Mouse (Mus musculus): ENCODE measurements around the gene Ssbp1. TPM values are rescaled to one million over a fixed set of nuclear protein-coding genes. Genes with fewer than 3 reads are reported as not detected.

Gene Ssbp1
- polyA plus RNA-seq, 1 experiment from 2014 or later: 130 TPM

DNA sequence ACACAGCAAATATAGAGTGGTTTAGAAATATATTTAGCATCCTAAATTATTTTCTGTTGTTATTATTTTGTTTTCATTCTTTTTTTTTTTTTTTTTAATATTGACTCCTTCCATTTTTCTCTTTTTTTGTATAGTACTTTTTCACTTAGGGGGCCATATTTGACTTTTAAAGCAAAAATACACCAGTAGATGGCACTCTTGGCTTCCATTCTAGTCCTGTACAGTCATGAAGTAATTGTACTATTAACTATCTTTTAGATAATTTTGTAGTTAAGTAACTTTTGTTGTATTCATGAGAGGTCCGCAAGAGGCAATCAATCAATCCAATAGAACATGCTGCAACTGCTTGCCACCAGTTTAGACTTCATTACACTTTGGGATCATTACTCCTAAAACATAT lies 8.6 kb downstream of the Ssbp1 start:
- ATAC-seq (ENCODE audit: insufficient number of reproducible peaks, low FRiP score, low TSS enrichment, low read depth): no peak
- no peak overlapping the region for H3K4me2 ChIP-seq
- 79% methylated on average over 1 of the region's 1 CpGs for WGBS
- H3K4me1 ChIP-seq: no peaks in the 10 kb centered on the region
- no peaks in the 10 kb centered on the region for H3K27me3 ChIP-seq
- no peak overlapping the region for H3K4me3 ChIP-seq
- H3K27ac ChIP-seq: no peak overlapping the region
- H3K36me3 ChIP-seq: peaks cover 64% of the 10 kb centered on the region
- no peaks in the 10 kb centered on the region for H3K9me3 ChIP-seq
- H3K9ac ChIP-seq: no peak overlapping the region

DNA sequence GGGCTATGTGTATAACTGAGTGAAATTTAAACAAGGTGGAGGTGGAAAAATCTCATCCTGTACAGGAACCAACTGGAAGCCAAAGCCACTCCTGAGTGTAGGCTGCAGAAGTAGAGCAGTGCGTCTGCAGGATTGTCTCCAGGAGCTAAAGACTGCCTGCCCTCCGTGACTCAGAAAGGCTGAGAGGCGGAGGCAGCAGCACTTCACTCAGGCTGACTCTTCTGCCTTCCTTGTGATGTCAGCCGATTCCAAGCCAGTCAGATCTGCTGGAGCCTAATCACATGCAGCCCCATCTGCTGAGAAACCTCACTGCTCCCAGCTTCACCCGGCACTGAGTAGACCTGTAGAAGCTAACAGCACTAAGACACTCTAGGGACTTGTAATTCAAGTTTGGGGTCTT lies 11.2 kb downstream of the Ssbp1 start:
- no peaks in the 10 kb centered on the region for H3K27me3 ChIP-seq
- H3K9ac ChIP-seq: no peak overlapping the region
- no peak for ATAC-seq (ENCODE audit: insufficient number of reproducible peaks, low FRiP score, low TSS enrichment, low read depth)
- H3K4me1 ChIP-seq: no peaks in the 10 kb centered on the region
- H3K9me3 ChIP-seq: no peaks in the 10 kb centered on the region
- H3K4me3 ChIP-seq: no peak overlapping the region
- 81% methylated on average over 5 of the region's 5 CpGs for WGBS
- peaks cover 43% of the 10 kb centered on the region for H3K36me3 ChIP-seq
- H3K4me2 ChIP-seq: no peak overlapping the region
- no peak overlapping the region for H3K27ac ChIP-seq

DNA sequence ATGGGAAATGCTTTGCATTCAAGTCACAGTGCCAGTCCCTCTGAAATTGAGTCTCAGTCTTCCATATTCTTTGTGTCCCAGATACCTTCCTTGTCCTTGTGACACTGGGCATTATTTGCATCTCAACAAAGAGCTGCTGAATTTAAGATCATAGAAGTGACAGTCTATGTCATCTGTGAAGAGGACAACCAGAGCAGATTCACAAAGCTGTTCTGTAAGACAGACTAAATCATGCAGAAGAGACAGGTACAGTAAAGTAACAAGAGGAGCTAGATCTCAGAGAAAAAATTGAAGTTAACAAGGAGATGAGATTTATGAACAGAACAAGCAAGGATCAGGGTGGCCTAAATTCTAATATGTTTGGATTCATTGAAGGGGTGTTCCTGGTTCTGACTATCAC lies 19.8 kb downstream of the Ssbp1 start, which contains the start of gene Tas2r137:
Gene Tas2r137 (plus strand): TSS at position 301 of the 400 bp plus-strand sequence.
- H3K4me1 ChIP-seq: no peaks in the 10 kb centered on the region
- H3K4me3 ChIP-seq: no peak within 1 kb of the TSS
- H3K9ac ChIP-seq: no peak within 1 kb of the TSS
- H3K9me3 ChIP-seq: no peaks in the 10 kb centered on the region
- no peaks in the 10 kb centered on the region for H3K27me3 ChIP-seq
- no peak within 1 kb of the TSS for H3K4me2 ChIP-seq
- no peaks in the 10 kb centered on the region for H3K36me3 ChIP-seq
- no peak within 1 kb of the TSS for H3K27ac ChIP-seq
- no peak for ATAC-seq (ENCODE audit: insufficient number of reproducible peaks, low FRiP score, low TSS enrichment, low read depth)

DNA sequence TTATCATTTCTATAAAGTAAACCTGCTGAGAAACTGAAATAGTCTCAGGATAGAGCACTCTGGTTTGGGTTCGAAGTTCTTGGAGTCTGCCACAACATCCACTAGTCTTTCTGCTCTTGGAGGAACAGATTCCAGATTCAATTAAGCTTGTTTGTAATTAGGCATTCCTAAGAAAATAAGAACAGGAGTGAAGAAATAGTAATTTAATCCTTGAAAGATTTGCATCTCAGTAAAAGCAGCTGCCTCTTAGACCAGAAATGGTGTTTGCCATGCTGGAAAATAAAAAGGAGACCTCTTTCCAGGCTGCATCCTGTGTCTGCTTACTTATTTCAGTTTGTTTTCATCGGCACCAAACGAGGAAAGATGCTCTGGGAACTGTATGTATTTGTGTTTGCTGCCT lies 22.1 kb downstream of the Ssbp1 start, which contains the start of gene Tas2r108:
Gene Tas2r108 (plus strand): TSS at position 301 of the 400 bp plus-strand sequence.
- Histone ChIP-seq H3K36me3 (no peaks in the 10 kb centered on the region), H3K9ac (no peak within 1 kb of the TSS), H3K9me3 (no peaks in the 10 kb centered on the region), H3K27me3 (no peaks in the 10 kb centered on the region), H3K4me3 (no peak within 1 kb of the TSS), H3K27ac (no peak within 1 kb of the TSS), H3K4me2 (no peak within 1 kb of the TSS), H3K4me1 (no peaks in the 10 kb centered on the region)
- WGBS: 86% methylated on average over 3 of the region's 3 CpGs
- no peak for ATAC-seq (ENCODE audit: insufficient number of reproducible peaks, low FRiP score, low TSS enrichment, low read depth)

DNA sequence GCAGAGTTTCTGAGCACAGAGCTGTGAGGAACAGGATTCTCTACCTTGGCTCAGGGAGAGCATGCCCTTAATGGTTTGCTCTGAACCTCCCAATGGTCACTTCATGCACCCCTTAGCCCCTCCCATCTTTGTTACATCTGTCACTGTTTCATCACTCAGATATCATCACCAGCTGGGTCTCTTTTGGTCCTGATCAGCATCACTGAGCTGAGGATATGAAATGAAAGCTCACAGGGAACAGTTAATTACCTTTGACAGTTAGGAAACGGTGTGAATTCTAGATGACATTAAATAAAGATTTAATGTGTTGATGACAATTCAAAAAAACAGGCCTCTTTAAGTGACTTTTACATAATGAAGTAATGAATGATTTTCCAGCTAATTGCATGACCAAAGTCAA lies 48.3 kb downstream of the Ssbp1 start, which contains the start of gene Prss37:
Gene Prss37 (minus strand): TSS at position 101 of the 400 bp plus-strand sequence.
- no peaks in the 10 kb centered on the region for H3K4me1 ChIP-seq
- no peak within 1 kb of the TSS for H3K9ac ChIP-seq
- no peak within 1 kb of the TSS for H3K4me3 ChIP-seq
- H3K27me3 ChIP-seq: no peaks in the 10 kb centered on the region
- H3K9me3 ChIP-seq: no peaks in the 10 kb centered on the region
- no peak for ATAC-seq (ENCODE audit: insufficient number of reproducible peaks, low FRiP score, low TSS enrichment, low read depth)
- WGBS: 61% methylated on average over 1 of the region's 1 CpGs
- H3K27ac ChIP-seq: no peak within 1 kb of the TSS
- no peak within 1 kb of the TSS for H3K4me2 ChIP-seq
- H3K36me3 ChIP-seq: no peaks in the 10 kb centered on the region

Other genes with a start within 250 kb of the Ssbp1 start
- 41.9 and 42.4 TPM in 2 replicates for gene Agk, start 146.2 kb upstream of the Ssbp1 start, polyA plus RNA-seq (2015; fragmentation: Nextera tagmentation; extraction: Ambion mirVana)
- gene E330009J07Rik, start 35.2 kb upstream of the Ssbp1 start, polyA plus RNA-seq (2015; fragmentation: Nextera tagmentation; extraction: Ambion mirVana): 4.0 and 8.6 TPM in 2 replicates
- not detected in 2 replicates for gene Wee2, start 32.3 kb upstream of the Ssbp1 start, polyA plus RNA-seq (2015; fragmentation: Nextera tagmentation; extraction: Ambion mirVana)
- gene Tas2r137, start 19.9 kb downstream of the Ssbp1 start, polyA plus RNA-seq (2015; fragmentation: Nextera tagmentation; extraction: Ambion mirVana): not detected in 2 replicates
- gene Tas2r108, start 22.2 kb downstream of the Ssbp1 start, polyA plus RNA-seq (2015; fragmentation: Nextera tagmentation; extraction: Ambion mirVana): not detected in 2 replicates
- not detected in 2 replicates for gene Prss37, start 48.2 kb downstream of the Ssbp1 start, polyA plus RNA-seq (2015; fragmentation: Nextera tagmentation; extraction: Ambion mirVana)
- 0.05 TPM in 1 of 2 replicates, not detected in the other for gene Olfr461, start 83.7 kb downstream of the Ssbp1 start, polyA plus RNA-seq (2015; fragmentation: Nextera tagmentation; extraction: Ambion mirVana)
- gene Olfr460, start 98.1 kb downstream of the Ssbp1 start, polyA plus RNA-seq (2015; fragmentation: Nextera tagmentation; extraction: Ambion mirVana): not detected in 2 replicates
- 1.8 and 2.1 TPM in 2 replicates for gene Clec5a, start 114.5 kb downstream of the Ssbp1 start, polyA plus RNA-seq (2015; fragmentation: Nextera tagmentation; extraction: Ambion mirVana)
- gene Tas2r138, start 142.0 kb downstream of the Ssbp1 start, polyA plus RNA-seq (2015; fragmentation: Nextera tagmentation; extraction: Ambion mirVana): not detected in 2 replicates
- gene Mgam, start 157.5 kb downstream of the Ssbp1 start, polyA plus RNA-seq (2015; fragmentation: Nextera tagmentation; extraction: Ambion mirVana): 0.09 TPM in 1 of 2 replicates, not detected in the other

All from limb, embryonic 15.5 days (tissue).